Mouse (Mus musculus): ENCODE measurements around the gene Sh3bgrl2.

The Sh3bgrl2 gene

DNA sequence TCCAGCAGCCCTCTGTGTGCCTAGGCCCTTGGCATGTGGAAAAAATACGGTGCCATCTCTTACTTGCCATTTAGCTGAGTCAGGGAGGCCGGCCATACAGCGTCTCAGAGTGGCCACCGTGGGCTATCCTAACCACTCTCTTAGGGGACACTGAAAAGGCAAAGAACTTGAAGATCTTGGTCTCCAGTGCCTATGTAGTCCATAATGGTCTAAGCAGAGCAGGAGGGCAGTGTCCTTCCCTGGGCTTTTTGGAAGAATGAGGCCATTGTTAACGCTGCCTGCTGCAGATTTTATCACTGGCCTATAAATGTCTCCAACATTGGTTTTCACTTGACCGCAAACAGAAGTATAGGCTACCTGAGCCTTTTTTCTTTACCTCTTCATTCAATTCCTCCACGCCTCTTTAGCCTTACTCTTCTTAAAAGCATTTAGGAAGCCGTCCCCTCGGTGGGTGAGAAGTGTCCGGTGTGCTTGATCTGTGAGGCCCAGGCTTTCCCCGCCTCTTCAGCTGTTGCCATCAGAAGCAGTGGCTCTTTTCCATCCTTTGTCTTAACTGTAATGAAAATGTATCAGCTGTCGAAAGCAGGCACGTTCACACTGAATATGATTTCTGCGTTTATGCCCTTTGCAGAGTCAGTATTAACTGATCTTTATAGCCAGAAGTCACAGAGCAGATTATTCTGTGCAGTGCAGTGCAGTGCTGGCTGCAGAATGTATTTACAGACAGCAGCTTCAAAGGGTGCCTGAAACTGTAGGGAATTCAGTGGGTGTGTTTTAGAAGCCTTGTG, 41.7 kb downstream of the Sh3bgrl2 start:
- no peak for DNase-seq (ENCODE audit: low spot score)

DNA sequence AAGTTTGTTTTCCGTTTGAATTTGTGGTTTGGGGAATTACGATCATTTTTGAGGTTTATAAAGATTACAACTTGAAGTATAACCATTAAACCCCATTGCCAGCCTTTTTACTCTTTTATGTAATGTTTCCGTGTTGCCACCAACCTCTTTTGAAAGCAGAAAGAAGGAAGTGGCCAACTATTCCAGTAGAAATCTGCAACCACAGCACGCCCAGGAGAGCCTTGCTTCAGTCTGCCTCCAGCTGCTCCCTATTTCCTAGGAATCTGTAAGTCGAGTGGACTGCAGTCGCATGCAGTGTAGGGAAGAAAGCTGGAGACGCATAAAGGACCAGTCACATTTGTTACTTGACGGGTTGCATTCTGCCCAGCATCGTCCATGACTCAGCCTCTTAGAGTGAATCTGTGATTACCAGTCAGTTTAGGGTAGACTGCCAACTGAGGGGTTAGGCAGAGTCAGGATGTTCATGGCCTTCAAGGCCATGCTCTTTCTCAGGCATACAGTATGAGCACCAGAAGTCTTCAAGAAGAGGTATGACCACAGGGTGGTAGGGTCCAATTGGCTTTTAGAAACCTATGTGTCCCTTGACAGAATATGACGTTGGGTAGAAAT, 43.8 kb downstream of the Sh3bgrl2 start:
- DNase-seq (ENCODE audit: low spot score), result no peak

DNA sequence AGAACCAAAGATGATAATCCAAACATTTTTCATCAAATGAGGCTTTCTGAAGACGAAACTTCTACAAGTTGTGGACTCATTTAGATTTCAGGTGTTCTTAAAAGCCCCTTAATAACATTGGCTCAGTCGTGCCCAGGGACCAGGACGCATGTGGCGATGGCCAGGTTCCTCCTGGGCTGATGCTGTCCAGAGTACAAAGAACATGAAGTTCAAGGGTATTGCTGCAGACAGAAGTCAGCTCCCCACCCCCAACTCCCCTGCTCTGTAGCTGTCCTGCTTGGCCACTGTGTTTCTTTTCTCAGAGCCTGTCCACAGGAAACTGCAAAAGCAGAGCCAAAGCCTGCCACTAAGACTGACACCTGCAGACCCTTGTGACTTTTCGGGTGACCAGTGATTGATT, 45.7 kb downstream of the Sh3bgrl2 start:
- DNase-seq (ENCODE audit: low spot score), result no peak

DNA sequence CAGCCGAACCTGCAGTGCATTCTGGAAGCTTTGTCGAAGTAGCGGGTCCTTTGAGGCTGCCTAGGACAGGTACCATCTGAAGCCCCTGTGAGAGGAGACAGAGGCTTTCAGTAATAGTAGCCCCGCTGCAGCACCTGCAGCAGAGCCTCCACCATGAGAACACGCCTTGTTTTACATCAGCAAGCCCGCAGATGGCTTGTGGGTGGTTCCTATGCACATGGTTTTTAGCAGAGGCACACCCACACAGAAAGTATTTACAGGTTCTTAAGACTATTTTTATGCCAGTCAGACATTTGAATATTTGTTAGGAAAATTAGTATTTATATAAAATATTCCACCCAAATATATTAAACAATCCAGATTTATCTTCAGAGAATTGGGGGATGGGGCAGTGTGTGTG, 48.0 kb downstream of the Sh3bgrl2 start:
- DNase-seq (ENCODE audit: low spot score), result no peak

DNA sequence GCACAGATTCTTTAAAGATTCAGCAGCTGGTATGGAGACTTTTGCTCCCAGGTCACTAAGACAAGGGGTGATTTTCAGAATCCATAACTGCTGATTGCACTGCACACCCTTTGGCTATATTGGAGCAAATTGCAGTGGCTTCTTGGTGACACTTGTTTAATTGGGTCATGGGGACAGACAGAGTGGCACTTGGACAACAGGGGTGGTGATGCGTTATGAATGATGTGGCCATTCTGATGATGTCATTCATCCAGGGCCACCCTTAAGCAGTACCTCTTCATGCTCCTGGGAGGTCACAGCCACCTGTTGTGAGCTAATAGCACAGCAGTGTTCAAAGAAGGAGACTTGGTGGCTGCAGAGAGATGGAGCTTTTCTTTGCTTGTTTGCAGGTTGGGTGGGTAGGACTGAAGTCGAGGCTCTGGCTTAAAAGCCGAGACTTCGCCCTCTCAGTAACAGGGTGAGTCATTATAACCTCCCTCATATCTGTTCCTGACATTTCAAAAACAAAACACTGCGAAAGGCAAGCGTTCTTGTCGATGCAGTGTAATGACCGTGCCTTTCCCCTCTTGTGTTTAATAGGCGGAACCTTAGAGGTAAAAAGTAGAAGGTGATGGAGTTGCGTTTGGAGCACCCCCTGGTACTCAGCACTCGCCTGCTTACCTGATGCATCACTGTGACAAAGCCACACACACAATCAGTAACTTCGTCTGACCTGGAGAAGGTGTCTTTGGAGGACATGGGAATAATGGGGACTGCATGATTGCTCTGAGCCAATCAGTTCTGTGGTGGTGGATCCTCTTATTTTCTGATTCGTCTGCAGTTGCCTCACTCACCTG, 48.7 kb downstream of the Sh3bgrl2 start:
- no peak for DNase-seq (ENCODE audit: low spot score)

DNA sequence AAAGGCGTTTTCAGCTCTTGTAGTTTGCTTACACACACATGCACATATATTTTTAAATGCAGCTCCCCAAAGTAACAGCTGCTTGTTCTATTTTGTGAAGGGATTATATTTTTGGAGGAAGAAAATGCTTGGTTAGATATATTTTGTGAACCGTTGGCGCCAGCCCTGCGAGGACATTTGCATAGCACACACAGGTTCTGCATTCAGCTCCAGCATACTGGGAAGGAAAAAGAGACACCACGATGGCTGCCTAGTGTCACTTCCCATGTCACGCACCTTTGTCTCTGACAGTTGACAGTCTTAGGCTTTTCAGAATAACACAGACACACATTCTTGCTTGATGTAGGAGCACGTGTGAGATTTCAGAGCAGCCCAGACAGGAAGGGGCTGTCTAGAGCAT, 49.9 kb downstream of the Sh3bgrl2 start:
- no peak for DNase-seq (ENCODE audit: low spot score)

DNA sequence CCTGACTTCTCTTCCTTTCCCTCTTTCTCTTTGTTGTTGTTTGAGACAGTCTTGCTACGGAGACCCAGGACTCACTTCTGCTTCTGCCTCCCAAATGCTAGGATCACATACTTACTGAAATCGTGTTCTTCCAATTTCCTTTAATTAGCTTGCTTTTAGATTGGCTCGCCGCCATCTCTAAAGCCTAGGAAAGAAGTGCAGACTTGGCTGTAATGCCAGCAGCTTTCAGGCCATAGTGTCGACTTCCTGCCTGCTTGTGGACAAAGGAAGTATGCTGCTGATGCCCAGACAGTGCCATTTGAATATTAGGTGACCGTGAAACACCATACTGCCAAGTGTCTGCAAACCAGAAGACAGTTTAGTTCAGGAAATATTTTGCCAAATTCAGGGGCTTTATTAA, 51.4 kb downstream of the Sh3bgrl2 start:
- DNase-seq (ENCODE audit: low spot score), result no peak

DNA sequence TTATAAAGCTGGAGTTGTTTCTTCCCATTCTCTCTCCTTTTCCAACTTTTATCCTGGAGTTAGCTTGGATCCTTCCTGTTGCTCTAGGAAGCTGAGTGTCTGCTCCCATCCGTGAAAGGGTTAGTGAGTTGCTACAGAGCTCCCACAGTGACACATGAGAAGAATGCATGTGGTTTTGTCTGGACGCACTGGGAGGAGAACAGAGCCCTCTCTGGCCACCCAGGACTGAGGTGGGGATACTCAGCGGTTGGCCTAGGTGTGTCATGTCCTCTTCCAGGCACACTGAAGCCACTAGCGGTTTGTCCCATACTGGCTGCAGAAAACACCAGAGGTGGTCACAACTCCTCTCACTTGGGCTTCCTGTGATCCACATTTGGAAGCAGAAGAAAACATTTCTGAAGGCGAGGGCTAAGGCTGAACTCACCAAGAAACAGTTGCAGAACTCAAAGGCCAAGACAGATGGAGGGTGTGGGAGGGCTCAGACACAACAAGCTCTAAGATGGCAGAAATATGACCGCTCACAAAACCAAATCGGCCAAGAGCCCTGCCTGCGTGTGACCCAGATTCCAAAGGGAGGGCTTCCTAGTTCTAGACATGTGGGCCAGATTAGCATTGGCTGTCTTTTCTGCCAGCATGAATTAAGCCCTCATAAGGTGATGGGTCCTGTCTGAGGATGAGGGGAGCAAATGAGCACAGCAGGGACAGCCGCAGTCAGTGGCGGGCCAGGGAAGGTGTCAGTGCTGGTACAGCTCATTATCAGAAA, 52.3 kb downstream of the Sh3bgrl2 start:
- no peak for DNase-seq (ENCODE audit: low spot score)

DNA sequence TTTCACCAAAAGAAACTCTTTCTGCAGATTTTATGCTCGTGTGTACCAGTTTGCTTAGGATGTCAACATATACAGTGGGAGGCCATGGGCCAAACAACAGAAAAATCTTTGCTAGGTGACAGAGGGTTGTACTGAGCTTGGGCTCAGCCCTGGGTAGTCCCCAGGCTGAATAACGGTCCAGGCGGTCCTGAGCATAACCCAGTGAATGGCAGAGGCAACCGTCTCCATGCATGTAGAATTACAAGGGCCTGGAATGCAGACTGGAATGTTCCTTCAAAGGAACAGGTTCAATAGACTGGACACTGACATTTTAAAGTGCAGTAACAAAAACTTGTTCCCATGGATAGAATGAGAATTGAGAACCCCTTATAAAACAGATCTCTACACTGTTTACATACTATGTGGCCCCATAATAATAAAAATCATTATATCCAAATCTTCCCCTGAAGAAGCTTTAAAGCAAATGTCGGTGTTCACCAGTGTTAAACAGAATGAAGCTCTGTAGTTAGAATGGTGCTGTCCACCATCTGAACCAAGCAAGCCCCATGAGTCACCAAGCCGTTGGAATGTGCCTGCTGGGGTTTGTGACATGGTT, 54.1 kb downstream of the Sh3bgrl2 start:
- no peak for DNase-seq (ENCODE audit: low spot score)

DNA sequence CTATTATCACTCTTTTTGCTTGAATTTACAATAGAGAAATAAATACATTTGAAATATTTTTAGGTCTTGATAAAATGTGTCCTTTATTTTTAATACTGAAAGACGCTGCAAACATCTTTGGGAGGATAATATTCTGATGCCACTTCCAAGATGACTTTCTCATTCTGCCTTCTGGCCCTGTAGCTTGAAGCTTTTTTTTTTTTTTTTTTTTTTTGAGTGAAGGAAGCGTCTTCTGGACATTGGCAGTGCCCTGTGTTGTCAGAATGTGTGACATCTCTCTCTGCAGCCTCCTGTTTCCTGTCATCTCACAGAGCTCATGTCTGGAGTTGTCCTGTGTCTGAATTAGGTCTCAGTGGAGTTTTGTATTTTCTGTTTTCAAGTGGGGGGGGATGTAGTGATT, 55.0 kb downstream of the Sh3bgrl2 start:
- DNase-seq (ENCODE audit: low spot score), result no peak

DNA sequence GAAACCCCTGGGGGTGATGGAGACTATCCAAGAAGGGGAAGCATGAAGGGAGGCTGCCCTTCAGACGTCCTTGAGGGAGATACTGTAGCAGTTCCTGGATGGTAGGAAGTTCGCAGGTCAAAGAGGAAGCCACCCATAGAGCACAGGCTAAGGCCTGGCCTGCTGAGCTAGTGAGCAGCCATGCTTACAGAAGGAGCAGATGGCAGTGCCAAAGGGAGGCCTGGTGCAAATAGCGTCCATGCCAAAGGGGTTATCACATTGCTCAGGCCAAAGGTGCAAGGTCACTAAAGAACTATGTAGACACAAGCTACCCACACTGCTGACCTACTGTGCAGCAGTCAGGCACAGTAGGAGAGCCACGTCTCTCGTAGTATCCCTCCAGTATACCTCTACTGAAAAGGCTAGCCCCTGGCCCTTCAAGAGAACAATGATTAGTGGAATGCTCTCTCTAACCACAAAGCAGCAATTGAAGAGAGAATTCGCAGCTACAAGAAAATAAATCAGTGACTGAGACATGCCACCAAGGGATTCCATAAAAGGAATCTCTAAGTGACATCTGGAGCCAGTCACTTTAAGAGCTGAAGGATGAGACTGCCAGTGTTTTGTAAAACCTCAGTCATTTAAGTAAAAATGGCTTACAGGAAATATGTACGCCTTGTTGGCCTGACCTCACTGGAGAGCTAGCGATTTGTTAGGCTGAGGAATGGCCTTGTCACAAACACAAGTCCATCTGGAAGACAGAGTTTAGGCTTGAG, 57.9 kb downstream of the Sh3bgrl2 start:
- no peak for DNase-seq (ENCODE audit: low spot score)

DNA sequence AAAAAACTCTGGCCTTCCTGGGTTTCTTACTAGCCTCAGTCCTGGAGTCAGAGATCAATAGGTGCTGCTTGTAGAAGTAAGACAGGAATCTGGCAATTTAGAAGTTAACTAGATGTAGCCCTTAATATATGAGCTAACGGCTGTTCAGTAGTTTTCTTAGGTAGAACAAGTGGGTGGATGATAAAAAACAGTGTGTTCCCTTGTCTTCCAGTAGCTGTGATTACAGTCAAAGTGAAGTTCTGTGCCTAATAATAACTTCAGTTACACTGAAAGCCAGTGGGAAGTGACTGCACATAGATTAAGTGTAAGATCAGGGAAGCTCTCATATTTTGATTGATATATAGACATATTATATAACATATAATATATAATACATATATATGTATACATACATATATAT, 60.0 kb downstream of the Sh3bgrl2 start:
- DNase-seq (ENCODE audit: low spot score), result no peak

DNA sequence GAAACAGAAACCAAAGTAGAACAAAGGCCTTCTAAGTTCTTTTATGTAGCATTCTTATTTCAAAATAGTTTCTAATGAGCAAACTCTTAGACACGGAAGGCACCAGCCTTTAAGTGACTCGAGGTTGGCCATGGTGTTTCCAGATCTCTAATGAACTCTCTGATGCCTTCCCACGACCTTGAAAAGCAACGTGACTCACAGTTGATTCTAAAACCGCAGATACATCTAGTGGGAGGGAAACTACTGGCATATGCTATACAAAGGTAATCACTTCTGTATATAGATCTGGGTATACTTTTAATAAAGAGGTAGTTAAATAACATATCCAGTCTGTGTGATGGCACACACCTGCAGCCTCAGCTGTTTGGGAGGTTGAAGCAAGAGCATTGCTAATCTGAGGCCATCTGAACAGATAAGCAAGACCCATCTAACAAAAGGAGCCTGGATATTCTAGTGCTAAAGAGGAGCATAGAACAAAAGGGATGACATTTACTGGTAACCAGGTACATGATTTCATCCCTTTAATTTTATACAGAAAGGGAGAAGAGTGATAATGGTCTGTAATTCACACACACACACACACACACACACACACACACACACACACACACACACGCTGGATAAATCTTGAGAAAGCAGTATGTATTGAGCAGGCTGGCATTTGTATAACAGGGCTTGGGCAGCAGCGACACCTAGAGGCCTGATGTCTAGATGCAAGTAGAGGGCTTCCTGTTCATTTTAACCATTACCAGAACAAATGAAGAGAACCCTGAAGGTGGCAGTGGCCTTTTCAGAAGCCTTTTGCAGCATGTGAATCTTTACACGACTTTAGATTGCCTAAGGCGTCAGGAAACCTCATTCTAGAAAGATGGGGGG, 61.5 kb downstream of the Sh3bgrl2 start:
- no peak for DNase-seq (ENCODE audit: low spot score)

DNA sequence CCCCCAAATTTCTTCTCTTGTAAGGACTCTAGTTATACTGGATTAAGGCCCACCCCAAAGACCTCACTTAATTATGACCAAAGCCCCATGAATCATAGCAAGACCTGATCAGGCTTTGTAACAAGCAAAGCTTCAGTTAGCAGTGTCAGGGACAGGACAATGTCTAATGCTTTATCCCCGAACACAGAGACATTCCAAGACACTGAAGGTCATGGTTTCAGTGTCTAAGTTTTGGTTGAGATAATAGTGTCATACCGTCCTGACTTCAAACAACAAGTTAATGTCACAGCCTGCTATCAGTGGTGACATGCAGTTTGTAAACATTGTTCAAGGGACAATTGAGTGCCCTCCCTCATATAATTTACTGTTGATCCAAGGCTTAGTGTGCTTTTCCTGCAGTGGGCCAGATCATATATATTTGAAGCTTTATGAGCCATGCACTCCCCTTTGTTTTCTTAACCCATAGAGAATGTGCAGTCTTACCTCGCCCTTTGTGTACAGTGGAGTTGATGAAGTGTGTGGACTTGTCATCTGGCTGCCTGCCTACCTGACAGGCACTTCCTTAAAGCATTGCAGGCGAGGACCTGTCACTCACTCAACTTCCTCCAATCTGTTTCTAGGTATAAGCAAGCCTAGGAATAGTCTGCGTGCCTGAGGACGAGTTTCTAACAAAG, 67.9 kb downstream of the Sh3bgrl2 start:
- DNase-seq (ENCODE audit: low spot score), result no peak

DNA sequence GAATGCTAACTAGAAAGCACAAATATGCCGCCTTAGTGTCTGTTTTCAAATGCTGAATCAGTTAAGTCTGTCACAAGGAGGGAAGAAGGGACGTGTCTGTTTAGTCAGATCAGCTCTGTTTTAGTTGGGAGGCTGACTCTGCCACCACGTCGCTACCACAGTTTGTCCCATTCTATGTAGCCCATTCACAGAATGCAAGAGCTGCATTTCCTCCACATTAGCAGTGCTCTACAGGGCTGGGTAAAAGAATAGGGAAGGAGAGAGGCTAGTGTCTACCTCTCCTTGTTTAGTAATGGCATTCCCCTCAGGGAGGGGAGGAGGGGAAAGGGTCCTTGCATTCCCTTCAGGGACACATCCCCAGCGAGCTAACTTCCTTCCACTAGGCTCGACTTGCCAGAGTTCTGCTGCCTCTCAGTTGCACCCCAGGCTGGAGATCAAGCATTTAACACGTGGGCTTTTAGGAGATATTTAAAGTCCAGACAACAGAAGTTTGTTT, 68.5 kb downstream of the Sh3bgrl2 start:
- DNase-seq (ENCODE audit: low spot score), result no peak

DNA sequence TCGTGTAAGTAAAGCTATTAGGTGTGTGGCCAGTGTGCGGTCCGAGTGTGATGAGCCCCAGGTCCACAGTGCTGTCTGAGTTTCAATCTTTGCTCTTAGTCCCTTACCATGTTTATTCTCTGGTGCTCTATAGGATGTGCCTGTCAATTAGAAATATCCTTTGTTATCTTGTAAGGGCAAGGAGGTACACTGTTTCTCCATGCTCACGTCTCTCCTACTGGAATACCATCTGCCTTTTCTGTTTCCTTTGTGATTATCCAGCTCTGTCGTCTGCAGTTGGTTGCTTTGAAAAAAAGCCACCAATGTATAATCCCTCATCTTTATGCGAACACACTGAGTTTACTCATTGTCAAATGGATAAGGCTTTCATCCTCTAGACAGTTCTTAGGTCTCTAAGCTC, 75.3 kb downstream of the Sh3bgrl2 start:
- no peak for DNase-seq (ENCODE audit: low spot score)

DNA sequence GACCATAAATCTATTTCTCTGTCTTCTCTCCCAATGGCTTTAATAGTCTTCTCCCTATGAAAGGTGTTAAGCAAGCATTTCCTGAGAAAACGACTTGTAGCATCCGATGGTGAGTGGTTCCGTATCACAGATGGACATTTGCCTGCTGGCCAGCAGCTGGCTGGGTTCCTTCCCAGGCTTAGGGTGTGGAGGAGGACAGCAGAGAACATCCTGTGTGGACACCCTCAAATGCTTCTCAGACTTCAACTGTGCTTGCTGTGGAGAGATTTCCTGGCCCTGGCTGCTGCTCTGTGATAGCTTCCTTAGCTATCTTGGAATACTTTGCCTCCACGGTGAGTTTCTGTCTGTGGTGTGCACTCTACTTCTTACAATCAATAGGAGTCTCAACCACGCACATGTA, 76.1 kb downstream of the Sh3bgrl2 start:
- DNase-seq (ENCODE audit: low spot score), result no peak

DNA sequence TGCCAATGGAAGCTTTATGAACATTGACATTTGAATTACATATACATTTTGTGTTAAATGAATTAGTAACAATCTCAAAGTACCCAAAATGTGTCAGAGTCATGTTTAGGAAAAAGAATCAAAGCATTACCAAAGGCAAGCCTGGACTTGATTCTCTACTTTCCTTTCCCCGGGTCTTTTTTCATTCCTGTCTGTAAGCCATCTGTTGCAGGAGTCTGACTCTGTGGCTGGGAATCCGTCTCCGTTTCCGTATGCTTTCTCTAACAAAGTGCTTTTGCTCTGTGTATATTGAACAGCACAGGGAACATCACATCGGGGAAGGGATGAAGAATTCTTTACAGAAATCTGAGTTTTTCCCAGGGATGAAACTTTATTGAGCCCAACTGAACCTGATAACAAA, 77.0 kb downstream of the Sh3bgrl2 start:
- DNase-seq (ENCODE audit: low spot score), result no peak

Measured in urinary bladder, postnatal 10 days (tissue).